Mouse (Mus musculus) left cerebral cortex, postnatal 36 days (tissue): ENCODE data around the gene Nenf. TPM values are rescaled to one million over a fixed set of nuclear protein-coding genes. Genes with fewer than 3 reads are reported as not detected.
A peak's percentile ranks its signal among the peaks of the same experiment; 100 is the strongest.

Experiments
- DNase-seq, 2 experiments: peaks; one replicate each; pipeline ENCODE4 v3.0.0; 2021 to 2022; ENCODE audit warnings: low spot score in 2 of 2, mixed read lengths in 1 of 2
- intact Hi-C: fragments of 180-260 bp; cut with DNase I; formaldehyde crosslinking; loops from one replicate; pipeline ENCODE4 v1.15.1; 2025
- total RNA-seq, 2 experiments: library from RNA; stranded (reverse); gene quantifications; 2 replicates each; pipeline ENCODE4 v1.2.3; 2021

Nenf gene
- total RNA-seq, 2 experiments from 2014 or later, result 66.1 to 76.7 TPM

DNA sequence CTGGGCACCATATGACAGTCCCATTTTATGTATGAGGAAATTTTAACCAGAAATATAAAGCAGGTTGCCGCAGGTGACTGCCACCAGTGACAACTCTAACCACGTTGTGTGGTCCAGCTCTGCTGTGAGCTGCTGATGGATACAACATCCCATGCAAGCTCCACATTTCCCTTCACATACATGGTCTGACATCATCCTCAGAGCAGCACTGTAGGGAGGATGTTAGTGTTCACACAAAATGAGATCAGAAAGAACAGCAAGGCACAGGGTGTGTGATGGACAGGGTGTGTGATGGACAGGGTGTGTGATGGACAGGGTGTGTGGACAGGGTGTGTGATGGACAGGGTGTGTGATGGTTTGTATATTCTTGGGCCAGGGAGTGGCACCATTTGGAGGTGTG is 24.9 kb downstream of the Nenf start:
- intact Hi-C loops, result no loop called here
- no peak for DNase-seq

DNA sequence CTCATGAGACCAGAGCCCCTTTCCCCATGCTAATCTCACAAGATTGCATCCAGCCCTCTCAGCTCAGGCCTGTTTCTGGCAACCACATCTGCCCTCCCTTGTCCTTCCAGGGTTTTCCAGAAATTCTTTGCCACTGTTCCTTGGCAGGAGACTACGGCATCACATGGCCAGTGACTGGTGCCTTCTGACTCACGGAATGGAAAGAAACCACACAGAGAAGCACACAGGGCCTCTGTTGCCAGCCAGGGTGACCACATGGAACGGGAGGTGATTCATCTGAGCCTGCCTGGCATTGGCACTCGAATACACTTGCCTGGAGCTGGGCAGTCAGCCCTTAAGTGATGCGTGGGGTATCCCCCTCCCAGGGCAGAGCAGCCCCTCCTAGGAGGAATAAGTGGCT is 25.6 kb downstream of the Nenf start:
- DNase-seq, result peak; percentile 68 to 71
- intact Hi-C loops, result no loop called here

DNA sequence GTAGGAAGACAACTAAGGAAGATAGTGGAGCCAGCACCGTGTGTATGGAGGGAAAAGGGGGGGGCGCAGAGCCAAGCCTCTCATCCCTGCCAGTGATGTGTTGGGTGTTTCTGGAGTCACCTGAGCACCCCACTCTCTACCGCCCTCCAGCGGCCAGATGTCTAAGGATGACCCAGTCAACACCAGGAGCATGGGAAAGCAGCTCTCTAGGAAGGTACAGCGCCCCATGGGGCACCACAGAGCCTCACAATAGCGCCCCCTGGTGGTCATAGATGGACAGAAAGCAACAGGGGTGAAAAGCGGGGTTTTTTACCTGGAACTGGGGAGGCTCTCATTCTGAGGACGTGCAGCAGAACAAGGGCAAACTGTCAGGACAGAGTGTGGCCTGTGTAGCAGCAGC is 29.2 kb downstream of the Nenf start:
- intact Hi-C loops, result no loop called here
- DNase-seq, result no peak

DNA sequence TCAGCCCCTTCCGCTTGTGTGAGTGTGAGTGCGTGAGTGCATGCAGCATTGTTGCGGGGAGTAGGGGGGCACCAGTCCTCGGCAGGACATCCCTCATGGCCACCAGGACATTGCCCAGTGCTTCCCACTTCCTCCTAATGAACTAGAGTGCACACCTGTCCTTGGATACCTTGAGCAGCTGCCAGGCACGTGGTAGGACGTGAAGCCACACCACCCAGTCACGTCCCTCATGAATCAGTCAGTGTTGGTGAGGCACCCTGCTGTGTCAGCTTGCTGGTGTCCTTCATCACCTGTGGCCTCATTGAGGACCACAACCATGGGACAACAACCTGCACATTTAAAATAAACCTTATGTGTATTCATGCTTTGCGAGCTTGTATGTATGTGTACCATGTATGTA is 33.5 kb downstream of the Nenf start:
- intact Hi-C loops, result no loop called here
- no peak for DNase-seq

GRCm38 (mm10) chr1:191283110-191284040 is 34.6 kb downstream of the Nenf start:
- intact Hi-C loops, result no loop called here
- DNase-seq, result no peak

- no peak for DNase-seq
- intact Hi-C loops, result no loop called here
Observed at GRCm38 (mm10) chr1:191282319-191282718, 35.7 kb downstream of the Nenf start.

- intact Hi-C loops, result no loop called here
- no peak for DNase-seq
Observed at GRCm38 (mm10) chr1:191281171-191281570, 36.8 kb downstream of the Nenf start.

GRCm38 (mm10) chr1:191278324-191278723 is 39.7 kb downstream of the Nenf start:
- intact Hi-C loops, result loop anchor here (10.0 kb wide), 1 partner anchor 184 kb away; the partner anchor contains the start of gene Batf3
- DNase-seq, result no peak

DNA sequence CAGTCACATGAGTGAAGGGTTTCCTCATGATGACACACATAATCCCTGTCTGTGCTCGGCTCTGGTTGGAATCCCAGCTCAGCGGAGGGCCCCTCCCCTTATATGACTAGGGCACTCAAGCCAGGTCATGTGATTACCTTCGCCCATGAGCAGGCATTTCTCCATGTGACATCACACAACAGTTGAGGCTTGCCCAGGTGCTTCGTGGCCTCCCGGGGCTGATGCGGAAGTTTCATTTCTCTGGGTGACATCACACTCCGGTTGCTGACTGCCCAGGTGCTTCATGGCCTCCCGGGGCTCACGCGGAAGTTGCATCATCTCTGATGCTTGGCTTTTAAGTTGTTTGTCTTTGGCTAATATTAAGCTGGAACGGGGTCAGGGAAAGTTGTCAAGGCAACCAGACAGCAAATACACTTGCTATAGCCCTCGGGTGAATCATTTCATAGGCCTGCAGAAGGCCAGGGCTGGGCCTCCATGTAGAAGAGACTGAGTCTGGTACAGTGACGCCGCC is 40.4 kb downstream of the Nenf start:
- DNase-seq, result no peak

GRCm38 (mm10) chr1:191276181-191276580 is 41.8 kb downstream of the Nenf start:
- DNase-seq, result no peak
- intact Hi-C loops, result loop anchor here (10.0 kb wide), 1 partner anchor 181 kb away; the partner anchor contains the start of gene Batf3

More for the DNA sequence above, 40.4 kb downstream of the Nenf start:
- intact Hi-C loops, result loop anchor here (10.0 kb wide), 1 partner anchor 183 kb away; the partner anchor contains the start of gene Batf3

DNA sequence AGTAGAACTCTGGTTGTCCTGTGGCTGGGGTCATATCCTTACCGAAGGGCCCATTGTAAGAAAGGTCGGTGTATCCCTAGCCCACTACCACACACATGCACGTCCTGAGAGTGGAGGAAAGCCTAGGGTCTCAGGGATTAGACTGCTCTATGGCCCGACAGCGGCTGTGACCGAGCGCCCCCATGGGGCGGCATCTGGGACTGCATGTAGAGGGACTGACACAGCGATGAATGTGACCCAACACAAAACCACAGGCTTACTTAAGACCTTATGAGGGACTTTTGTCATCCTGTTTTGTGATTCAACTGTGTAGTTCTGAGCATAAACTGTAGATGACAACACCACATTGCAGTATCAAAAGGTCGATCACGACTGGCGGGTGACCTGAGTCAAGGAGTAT is 42.5 kb downstream of the Nenf start:
- intact Hi-C loops, result loop anchor here (10.0 kb wide), 1 partner anchor 181 kb away; the partner anchor contains the start of gene Batf3
- peak; percentile 40 to 50 for DNase-seq

DNA sequence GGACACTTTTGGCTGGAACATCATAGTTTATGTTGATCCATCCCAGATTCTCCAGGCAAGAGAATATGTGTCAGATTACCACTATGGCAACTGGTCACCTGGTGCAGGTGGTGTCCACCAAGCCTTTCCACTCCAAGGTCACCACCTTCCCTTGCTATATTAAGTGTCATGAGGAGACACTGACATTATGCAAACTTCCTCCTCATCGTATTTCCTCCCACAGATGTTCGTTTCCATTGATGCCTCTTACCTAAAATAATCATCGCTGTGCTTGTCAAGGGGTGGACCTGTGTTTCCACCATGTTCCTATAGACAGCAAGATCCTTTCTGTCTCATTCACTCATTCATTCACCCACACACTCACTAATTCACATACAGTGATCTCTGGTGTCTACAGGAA is 45.3 kb downstream of the Nenf start:
- intact Hi-C loops, result loop anchor here (5.0 to 10.0 kb wide), 2 partner anchors 90 to 178 kb away; partner anchors contain the start of gene Batf3
- DNase-seq, result no peak

GRCm38 (mm10) chr1:191269648-191269952 is 48.4 kb downstream of the Nenf start:
- intact Hi-C loops, result no loop called here
- DNase-seq, result no peak

DNA sequence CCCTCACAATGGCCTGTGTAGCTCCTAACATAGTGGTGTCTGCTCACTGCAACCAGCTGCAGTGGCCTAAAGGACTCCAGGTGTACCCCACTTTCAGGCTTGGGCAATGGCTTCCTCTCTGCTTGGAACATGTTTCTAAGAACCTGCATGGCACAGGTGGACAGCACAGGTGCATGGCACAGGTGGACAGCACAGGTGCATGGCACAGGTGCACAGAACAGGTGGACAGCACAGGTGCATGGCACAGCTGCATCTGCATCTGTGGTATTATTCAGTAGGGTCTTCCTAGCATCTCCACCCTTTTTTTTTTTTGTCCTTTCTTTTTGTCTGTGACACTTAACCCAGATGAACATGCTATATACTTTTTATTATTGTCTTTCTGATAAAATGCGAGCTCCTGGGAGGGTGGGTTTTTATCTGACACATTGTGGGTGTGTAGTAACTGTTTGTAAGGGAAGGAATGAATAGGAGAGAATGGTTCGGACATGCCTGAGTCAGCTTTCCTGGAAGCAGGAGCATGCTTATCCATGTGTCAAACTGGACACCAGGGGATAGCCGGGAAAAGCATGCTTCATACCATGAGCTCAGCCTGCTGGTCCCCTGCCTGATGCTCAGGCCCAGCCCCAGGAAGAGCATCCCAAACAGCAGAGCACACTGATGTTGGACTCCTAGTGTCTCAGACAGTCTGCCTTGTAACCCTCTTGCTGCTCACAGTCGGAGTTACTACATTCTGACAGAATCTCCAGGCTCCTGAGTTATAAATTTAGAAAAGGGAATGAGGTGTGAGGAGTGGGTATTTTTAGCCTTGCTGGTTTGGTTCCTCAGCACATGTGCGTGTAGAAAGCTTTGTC is 49.0 kb downstream of the Nenf start:
- intact Hi-C loops, result no loop called here
- no peak for DNase-seq

- DNase-seq, result no peak
- intact Hi-C loops, result no loop called here
Observed at GRCm38 (mm10) chr1:191267856-191268255, 50.1 kb downstream of the Nenf start.

- intact Hi-C loops, result no loop called here
- no peak for DNase-seq
Observed at GRCm38 (mm10) chr1:191267162-191267561, 50.8 kb downstream of the Nenf start.

GRCm38 (mm10) chr1:191263471-191263870 is 54.5 kb downstream of the Nenf start:
- intact Hi-C loops, result no loop called here
- no peak for DNase-seq

DNA sequence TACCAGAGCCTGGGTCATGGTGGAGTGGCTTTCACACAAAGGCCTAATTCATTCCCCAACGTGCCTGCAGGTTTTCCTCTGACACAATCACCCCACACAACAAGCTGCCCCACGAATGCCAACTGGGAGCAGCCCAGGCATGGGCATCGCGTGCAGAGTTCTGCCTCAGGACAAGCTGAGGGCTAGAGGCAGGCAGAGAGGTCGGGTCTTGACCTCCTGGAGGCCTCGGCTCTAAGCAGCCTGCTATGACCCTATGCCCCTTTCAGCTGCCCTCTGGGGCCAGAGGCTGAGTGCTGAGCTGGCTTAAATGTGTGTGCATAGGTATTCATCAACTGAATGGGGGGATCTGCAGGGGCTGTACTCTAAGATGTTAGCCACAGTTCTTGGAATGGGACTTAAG is 56.1 kb downstream of the Nenf start:
- no peak for DNase-seq
- intact Hi-C loops, result no loop called here

GRCm38 (mm10) chr1:191259661-191260060 is 58.3 kb downstream of the Nenf start:
- no peak for DNase-seq
- intact Hi-C loops, result no loop called here

GRCm38 (mm10) chr1:191259121-191259520 is 58.9 kb downstream of the Nenf start:
- intact Hi-C loops, result no loop called here
- DNase-seq, result no peak
